Mouse (Mus musculus): ENCODE measurements around the gene Acadvl. TPM values are rescaled to one million over a fixed set of nuclear protein-coding genes. Genes with fewer than 3 reads are reported as not detected.
A peak's percentile ranks its signal among the peaks of the same experiment; 100 is the strongest.

The Acadvl gene
- total and polyA plus RNA-seq, 2 experiments from 2014 or later: 47.7 to 51.5 TPM

- WGBS: 52% methylated on average over 10 of the region's 10 CpGs
Measured at GRCm38 (mm10) chr11:70049816-70050215, 34.6 kb upstream of the Acadvl start.

GRCm38 (mm10) chr11:70049366-70049765, 34.2 kb upstream of the Acadvl start:
- no peak for DNase-seq
- Histone ChIP-seq H3K9ac (no peak overlapping the region), H3K9me3 (ENCODE audit: low read length) (no peaks in the 10 kb centered on the region), H3K4me2 (ENCODE audit: low read depth) (no peak overlapping the region), H3K4me3 (ENCODE audit: low read depth, low read length) (no peak overlapping the region), H3K4me1 (ENCODE audit: insufficient read depth) (no peaks in the 10 kb centered on the region), H3K27me3 (ENCODE audit: insufficient read depth, low read length) (no peaks in the 10 kb centered on the region), H3K27ac (ENCODE audit: low read depth, low read length) (no peak overlapping the region), H3K36me3 (ENCODE audit: insufficient read depth) (peaks cover 7% of the 10 kb centered on the region)
- no peak for ATAC-seq
- WGBS: 55% methylated on average over 6 of the region's 6 CpGs
- TF ChIP-seq CTCF (IDR thresholded peaks at IDR 0.05; ENCODE audit: low read depth): no peak

More at GRCm38 (mm10) chr11:70049816-70050215, 34.6 kb upstream of the Acadvl start:
- Histone ChIP-seq H3K27ac (ENCODE audit: low read depth, low read length) (no peak overlapping the region), H3K9ac (no peak overlapping the region), H3K4me3 (ENCODE audit: low read depth, low read length) (no peak overlapping the region), H3K9me3 (ENCODE audit: low read length) (no peaks in the 10 kb centered on the region), H3K27me3 (ENCODE audit: insufficient read depth, low read length) (no peaks in the 10 kb centered on the region), H3K4me2 (ENCODE audit: low read depth) (no peak overlapping the region), H3K36me3 (ENCODE audit: insufficient read depth) (peaks cover 3% of the 10 kb centered on the region; the same call in 1 of the 2 replicates), H3K4me1 (ENCODE audit: insufficient read depth) (no peaks in the 10 kb centered on the region)
- TF ChIP-seq CTCF (IDR thresholded peaks at IDR 0.05; ENCODE audit: low read depth): peak; percentile 34
- ATAC-seq: no peak
- DNase-seq: no peak

- no peaks in the 10 kb centered on the region for H3K27me3 ChIP-seq (ENCODE audit: insufficient read depth, low read length)
- H3K4me1 ChIP-seq (ENCODE audit: insufficient read depth): no peaks in the 10 kb centered on the region
- H3K9me3 ChIP-seq (ENCODE audit: low read length): no peaks in the 10 kb centered on the region
- DNase-seq: no peak
- 45% methylated on average over 9 of the region's 9 CpGs for WGBS
- no peak overlapping the region for H3K27ac ChIP-seq (ENCODE audit: low read depth, low read length)
- H3K4me3 ChIP-seq (ENCODE audit: low read depth, low read length): no peak overlapping the region
- no peak for ATAC-seq
- peaks cover 45% of the 10 kb centered on the region for H3K36me3 ChIP-seq (ENCODE audit: insufficient read depth)
- TF ChIP-seq CTCF (IDR thresholded peaks at IDR 0.05; ENCODE audit: low read depth): no peak
- H3K9ac ChIP-seq: no peak overlapping the region
- H3K4me2 ChIP-seq (ENCODE audit: low read depth): no peak overlapping the region
Measured at GRCm38 (mm10) chr11:70045435-70045834, 30.2 kb upstream of the Acadvl start.

GRCm38 (mm10) chr11:70043665-70044064, 28.5 kb upstream of the Acadvl start:
- Histone ChIP-seq H3K4me2 (ENCODE audit: low read depth) (no peak overlapping the region), H3K9ac (no peak overlapping the region), H3K4me1 (ENCODE audit: insufficient read depth) (no peaks in the 10 kb centered on the region), H3K27ac (ENCODE audit: low read depth, low read length) (no peak overlapping the region), H3K9me3 (ENCODE audit: low read length) (no peaks in the 10 kb centered on the region), H3K36me3 (ENCODE audit: insufficient read depth) (peaks cover 60% of the 10 kb centered on the region), H3K27me3 (ENCODE audit: insufficient read depth, low read length) (no peaks in the 10 kb centered on the region), H3K4me3 (ENCODE audit: low read depth, low read length) (no peak overlapping the region)
- WGBS: 87% methylated on average over 7 of the region's 7 CpGs
- no peak for TF ChIP-seq CTCF (IDR thresholded peaks at IDR 0.05; ENCODE audit: low read depth)
- no peak for ATAC-seq
- no peak for DNase-seq

GRCm38 (mm10) chr11:70042309-70043085, 27.3 kb upstream of the Acadvl start:
- Histone ChIP-seq H3K9ac (no peak overlapping the region), H3K4me2 (ENCODE audit: low read depth) (no peak overlapping the region), H3K4me3 (ENCODE audit: low read depth, low read length) (no peak overlapping the region), H3K36me3 (ENCODE audit: insufficient read depth) (peaks cover 71% of the 10 kb centered on the region), H3K27ac (ENCODE audit: low read depth, low read length) (no peak overlapping the region), H3K4me1 (ENCODE audit: insufficient read depth) (no peaks in the 10 kb centered on the region), H3K9me3 (ENCODE audit: low read length) (no peaks in the 10 kb centered on the region), H3K27me3 (ENCODE audit: insufficient read depth, low read length) (no peaks in the 10 kb centered on the region)
- no peak for TF ChIP-seq CTCF (IDR thresholded peaks at IDR 0.05; ENCODE audit: low read depth)
- WGBS: 88% methylated on average over 23 of the region's 23 CpGs
- no peak for ATAC-seq
- no peak for DNase-seq

GRCm38 (mm10) chr11:70040184-70040583, 25.0 kb upstream of the Acadvl start:
- no peak for TF ChIP-seq CTCF (IDR thresholded peaks at IDR 0.05; ENCODE audit: low read depth)
- ATAC-seq (no peak), DNase-seq (no peak)
- Histone ChIP-seq H3K4me2 (ENCODE audit: low read depth) (no peak overlapping the region), H3K9me3 (ENCODE audit: low read length) (no peaks in the 10 kb centered on the region), H3K4me1 (ENCODE audit: insufficient read depth) (no peaks in the 10 kb centered on the region), H3K27ac (ENCODE audit: low read depth, low read length) (no peak overlapping the region), H3K36me3 (ENCODE audit: insufficient read depth) (peaks cover 76% of the 10 kb centered on the region), H3K9ac (no peak overlapping the region), H3K27me3 (ENCODE audit: insufficient read depth, low read length) (no peaks in the 10 kb centered on the region), H3K4me3 (ENCODE audit: low read depth, low read length) (no peak overlapping the region)
- WGBS: 91% methylated on average over 7 of the region's 7 CpGs

- 92% methylated on average over 10 of the region's 10 CpGs for WGBS
- TF ChIP-seq CTCF (IDR thresholded peaks at IDR 0.05; ENCODE audit: low read depth): no peak
- H3K4me3 ChIP-seq (ENCODE audit: low read depth, low read length): no peak overlapping the region
- no peak overlapping the region for H3K9ac ChIP-seq
- H3K36me3 ChIP-seq (ENCODE audit: insufficient read depth): peaks cover 75% of the 10 kb centered on the region
- no peak for ATAC-seq
- no peak overlapping the region for H3K27ac ChIP-seq (ENCODE audit: low read depth, low read length)
- H3K4me1 ChIP-seq (ENCODE audit: insufficient read depth): no peaks in the 10 kb centered on the region
- no peaks in the 10 kb centered on the region for H3K9me3 ChIP-seq (ENCODE audit: low read length)
- H3K4me2 ChIP-seq (ENCODE audit: low read depth): no peak overlapping the region
- no peaks in the 10 kb centered on the region for H3K27me3 ChIP-seq (ENCODE audit: insufficient read depth, low read length)
- no peak for DNase-seq
Measured at GRCm38 (mm10) chr11:70039631-70040030, 24.4 kb upstream of the Acadvl start.

Data from forebrain, postnatal 0 days (tissue).